Mouse (Mus musculus) forebrain, embryonic 16.5 days (tissue): ENCODE measurements around the gene 1700020D05Rik. TPM values are rescaled to one million over a fixed set of nuclear protein-coding genes. Genes with fewer than 3 reads are reported as not detected.

Source experiments
- ATAC-seq: fragments of 200-750 bp; cut with Nextera tagmentation; 2 replicates; pipeline ENCODE4 v1.8.0; 2017; ENCODE audit warnings: mild to moderate bottlenecking, moderate library complexity
- H3K27ac ChIP-seq: fragments of 300-500 bp; sonication (generic); 2 replicates; pipeline ENCODE4 v1.5.1; 2014; ENCODE audit warnings: low read length, control low read depth
- H3K27me3 ChIP-seq: fragments of 300-500 bp; sonication (generic); replicated peaks from 2 replicates; pipeline ENCODE4 v1.6.1; 2014; ENCODE audit warnings: low read length; ENCODE audit not compliant: control insufficient read depth, insufficient read depth
- H3K36me3 ChIP-seq: fragments of 300-500 bp; sonication (generic); 2 replicates; pipeline ENCODE4 v1.6.1; 2014; ENCODE audit not compliant: control insufficient read depth, insufficient read depth
- H3K4me1 ChIP-seq: fragments of 300-500 bp; sonication (generic); replicated peaks from 2 replicates; pipeline ENCODE4 v1.6.1; 2014; ENCODE audit warnings: low read length; ENCODE audit not compliant: control insufficient read depth, insufficient read depth
- H3K4me2 ChIP-seq: fragments of 300-500 bp; sonication (generic); 2 replicates; pipeline ENCODE4 v1.6.1; 2014; ENCODE audit warnings: mild to moderate bottlenecking, low read length, control low read depth
- H3K4me3 ChIP-seq: fragments of 300-500 bp; sonication (generic); replicated peaks from 2 replicates; pipeline ENCODE4 v1.5.1; 2014; ENCODE audit warnings: mild to moderate bottlenecking, low read length, control low read depth
- H3K9ac ChIP-seq: fragments of 300-500 bp; sonication (generic); replicated peaks from 2 replicates; pipeline ENCODE4 v1.6.1; 2014; ENCODE audit warnings: low read depth, low read length, control low read depth
- H3K9me3 ChIP-seq: fragments of 300-500 bp; sonication (generic); 2 replicates; pipeline ENCODE4 v1.6.1; 2016; ENCODE audit warnings: low read length; ENCODE audit not compliant: control insufficient read depth
- WGBS: fragments of 180-500 bp; shearing (Covaris S2); extraction: QIAGEN DNeasy Blood & Tissue Kit; methylation state at CpG from one replicate; pipeline ENCODE4 v1.1.7; 2014; 5-methylcytosine and 5-hydroxymethylcytosine counted together
- polyA plus RNA-seq: library from polyadenylated mRNA; unstranded; fragments of >200 nt; fragmentation: Nextera tagmentation; extraction: Ambion mirVana; gene quantifications from 2 replicates; pipeline ENCODE4 v1.2.1, GENCODE M21; 2015

Gene 1700020D05Rik
- polyA plus RNA-seq, 1 experiment from 2014 or later, result 0.70 TPM

DNA sequence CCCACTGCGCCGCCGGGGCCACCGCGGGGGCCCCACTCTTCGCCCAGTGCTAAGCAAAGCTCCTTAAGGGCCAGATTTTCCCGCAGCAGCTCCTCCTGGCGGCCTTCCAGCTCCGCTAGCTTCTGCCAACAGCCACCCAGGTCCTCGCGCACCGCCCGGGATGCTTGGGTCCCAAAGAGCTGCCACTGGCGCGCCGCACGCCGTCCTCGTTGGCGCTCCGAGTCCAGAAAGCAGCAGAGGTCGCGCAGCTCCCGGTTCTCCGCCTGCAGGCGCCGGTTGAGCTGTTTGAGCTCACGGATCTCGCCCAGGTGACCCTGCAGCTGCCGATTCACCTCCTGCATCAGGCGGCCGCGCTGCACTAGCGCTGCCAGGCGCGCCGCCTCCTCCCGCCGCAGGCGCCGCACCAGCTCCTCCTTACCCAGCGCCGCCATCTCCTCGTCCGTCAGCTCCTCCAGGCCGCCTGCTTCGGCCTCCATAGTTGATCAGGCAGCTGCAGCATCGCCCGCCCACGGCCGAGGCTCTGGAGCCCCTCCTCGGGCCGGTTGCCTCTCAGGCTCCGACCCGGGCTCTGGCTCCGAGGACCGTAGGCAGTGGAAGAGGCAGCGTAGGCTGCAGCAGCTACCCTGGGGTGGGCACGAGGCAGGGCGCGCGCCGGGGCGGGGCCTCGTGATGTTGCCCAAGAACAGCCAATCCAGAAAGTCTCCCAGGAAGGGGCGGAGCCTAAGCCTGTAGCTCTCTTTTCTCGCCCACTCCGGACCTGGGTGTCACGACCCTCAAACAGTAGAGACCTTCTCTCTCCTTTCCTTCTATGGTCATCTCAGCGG, 46.5 kb downstream of the 1700020D05Rik start:
- Histone ChIP-seq H3K9me3 (no peaks in the 10 kb centered on the region), H3K4me1 (peaks cover 49% of the 10 kb centered on the region), H3K4me2 (peak overlapping the region; percentile 76), H3K4me3 (peak overlapping the region; percentile 81), H3K9ac (peak overlapping the region; percentile 87), H3K27me3 (peaks cover 2% of the 10 kb centered on the region; the same call in 1 of the 2 replicates), H3K27ac (peak overlapping the region; percentile 95), H3K36me3 (0 out of 2 replicates have a peak, but pooled peaks cover 2% of the 10 kb centered on the region)
- under 1% methylated on average over 70 of the region's 70 CpGs for WGBS
- ATAC-seq, result peak; percentile 95

DNA sequence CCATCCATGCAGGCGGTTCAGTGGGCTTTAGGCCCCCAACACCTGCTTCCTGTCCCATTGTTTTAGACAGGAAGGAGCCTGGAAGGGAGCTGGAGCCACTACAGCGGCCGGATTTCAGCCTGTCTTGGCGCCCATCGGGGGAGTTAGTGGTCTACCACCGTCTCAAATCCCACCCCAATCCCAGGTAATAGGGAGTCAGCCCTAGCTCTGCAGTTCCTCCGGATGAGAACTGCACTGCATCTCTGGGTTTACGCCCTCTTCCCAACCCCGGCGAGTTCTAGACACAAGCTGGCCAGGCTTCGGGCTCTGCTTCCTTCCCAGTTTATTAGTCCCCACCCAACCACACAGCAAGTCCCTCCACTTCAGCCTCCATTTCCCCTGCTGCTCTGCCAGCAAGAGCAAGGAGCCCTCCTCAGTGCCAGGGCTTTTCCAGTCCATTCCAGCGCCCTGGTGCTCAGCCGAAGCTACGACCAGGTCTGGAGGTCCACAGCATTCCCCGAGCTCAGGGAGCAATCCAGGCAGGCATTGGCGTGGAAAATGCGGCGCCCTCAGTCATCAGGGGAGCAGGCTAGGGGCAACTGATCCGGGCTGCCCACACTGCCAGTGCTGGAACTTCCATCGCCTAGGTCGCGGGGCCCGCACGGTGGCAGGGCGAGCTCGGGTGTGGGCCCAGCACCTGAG, 47.2 kb downstream of the 1700020D05Rik start:
- 1% methylated on average over 26 of the region's 26 CpGs for WGBS
- H3K9ac ChIP-seq, result peak overlapping the region; percentile 87

DNA sequence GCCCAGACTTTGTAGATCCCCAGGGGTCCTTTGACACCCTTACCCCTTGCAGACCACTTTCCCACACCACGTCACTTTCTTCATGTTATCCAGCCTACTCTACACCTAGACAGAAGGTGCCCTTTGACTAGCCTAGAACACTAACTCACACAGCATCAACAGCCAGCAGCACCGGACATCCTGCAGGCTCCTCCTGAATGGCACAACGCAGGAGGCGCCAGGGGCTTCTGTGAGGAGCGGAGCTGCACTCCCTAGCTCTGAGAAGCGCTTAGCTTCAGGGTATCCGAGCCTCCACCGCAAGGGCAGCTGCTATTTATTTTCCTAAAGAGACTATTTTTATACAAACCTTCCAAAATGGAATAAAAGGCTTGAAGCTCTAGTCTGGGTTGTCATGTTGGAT, 48.0 kb downstream of the 1700020D05Rik start:
- no peak for ATAC-seq
- Histone ChIP-seq H3K9me3 (no peaks in the 10 kb centered on the region), H3K27me3 (peaks cover 2% of the 10 kb centered on the region; the same call in 1 of the 2 replicates), H3K27ac (no peak overlapping the region), H3K9ac (peak overlapping the region; percentile 23; the same call in 1 of the 2 replicates), H3K4me2 (peak overlapping the region; percentile 76), H3K4me1 (peaks cover 38% of the 10 kb centered on the region), H3K36me3 (0 out of 2 replicates have a peak, but pooled peaks cover 2% of the 10 kb centered on the region), H3K4me3 (peak overlapping the region; percentile 81)
- WGBS, result 66% methylated on average over 8 of the region's 8 CpGs

More for the DNA sequence above, 47.2 kb downstream of the 1700020D05Rik start:
- Histone ChIP-seq H3K36me3 (0 out of 2 replicates have a peak, but pooled peaks cover 2% of the 10 kb centered on the region), H3K27ac (peak overlapping the region; percentile 95), H3K27me3 (peaks cover 2% of the 10 kb centered on the region; the same call in 1 of the 2 replicates), H3K9me3 (no peaks in the 10 kb centered on the region), H3K4me1 (peaks cover 43% of the 10 kb centered on the region), H3K4me3 (peak overlapping the region; percentile 81), H3K4me2 (peak overlapping the region; percentile 76)
- ATAC-seq, result no peak; the same call in 1 of the 2 replicates

DNA sequence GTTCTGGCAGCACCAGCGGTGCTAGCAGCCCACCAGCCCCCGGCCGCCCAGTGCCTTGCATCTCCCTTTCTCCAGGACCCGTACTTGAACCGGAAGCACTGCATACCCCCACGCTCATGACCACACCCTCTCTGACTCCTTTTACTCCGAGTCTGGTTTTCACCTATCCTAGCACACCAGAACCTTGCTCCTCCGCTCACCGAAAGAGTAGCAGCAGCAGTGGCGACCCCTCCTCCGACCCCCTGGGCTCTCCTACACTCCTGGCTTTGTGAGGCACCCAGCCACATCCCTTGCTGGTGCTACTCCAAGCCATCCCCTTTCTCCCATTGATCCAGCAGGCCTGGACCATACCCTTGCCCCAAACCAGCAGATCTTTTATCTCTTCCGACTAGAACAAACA, 48.5 kb downstream of the 1700020D05Rik start:
- 85% methylated on average over 12 of the region's 12 CpGs for WGBS
- ATAC-seq, result no peak

More for the DNA sequence above, 48.5 kb downstream of the 1700020D05Rik start:
- Histone ChIP-seq H3K9me3 (no peaks in the 10 kb centered on the region), H3K4me1 (peaks cover 36% of the 10 kb centered on the region), H3K4me3 (no peak overlapping the region), H3K4me2 (peak overlapping the region; percentile 76), H3K27ac (no peak overlapping the region), H3K27me3 (peaks cover 5% of the 10 kb centered on the region), H3K36me3 (0 out of 2 replicates have a peak, but pooled peaks cover 2% of the 10 kb centered on the region), H3K9ac (peak overlapping the region; percentile 23; the same call in 1 of the 2 replicates)

Other genes starting within 250 kb of the 1700020D05Rik start
- gene Pacs1, start 230.7 kb downstream of the 1700020D05Rik start, polyA plus RNA-seq, result 38.0 and 39.1 TPM in 2 replicates
- gene Sf3b2, start 208.3 kb downstream of the 1700020D05Rik start, polyA plus RNA-seq, result 347 and 373 TPM in 2 replicates
- gene Gal3st3, start 205.5 kb downstream of the 1700020D05Rik start, polyA plus RNA-seq, result 36.3 and 40.5 TPM in 2 replicates
- gene Catsper1, start 168.0 kb downstream of the 1700020D05Rik start, polyA plus RNA-seq, result not detected in 2 replicates
- gene Cst6, start 154.2 kb downstream of the 1700020D05Rik start, polyA plus RNA-seq, result 3.0 and 4.7 TPM in 2 replicates
- gene Eif1ad, start 137.0 kb downstream of the 1700020D05Rik start, polyA plus RNA-seq, result 43.3 and 49.9 TPM in 2 replicates
- gene Banf1, start 136.6 kb downstream of the 1700020D05Rik start, polyA plus RNA-seq, result 378 and 389 TPM in 2 replicates
- 74.4 and 75.1 TPM in 2 replicates for gene Sart1, start 115.1 kb downstream of the 1700020D05Rik start, polyA plus RNA-seq
- gene Tsga10ip, start 101.3 kb downstream of the 1700020D05Rik start, polyA plus RNA-seq, result not detected in 2 replicates
- gene Drap1, start 78.8 kb downstream of the 1700020D05Rik start, polyA plus RNA-seq, result 283 and 294 TPM in 2 replicates
- gene AI837181, start 78.6 kb downstream of the 1700020D05Rik start, polyA plus RNA-seq, result 61.1 and 62.9 TPM in 2 replicates
- not detected in 2 replicates for gene Fosl1, start 56.2 kb downstream of the 1700020D05Rik start, polyA plus RNA-seq
- gene Ccdc85b, start 45.9 kb downstream of the 1700020D05Rik start, polyA plus RNA-seq, result 8.6 and 8.8 TPM in 2 replicates
- gene Fibp, start 43.2 kb downstream of the 1700020D05Rik start, polyA plus RNA-seq, result 165 and 185 TPM in 2 replicates
- 5.7 and 6.3 TPM in 2 replicates for gene Ctsw, start 35.3 kb downstream of the 1700020D05Rik start, polyA plus RNA-seq
- 30.2 and 39.1 TPM in 2 replicates for gene Efemp2, start 29.8 kb downstream of the 1700020D05Rik start, polyA plus RNA-seq
- 56.0 and 60.5 TPM in 2 replicates for gene Mus81, start 15.4 kb downstream of the 1700020D05Rik start, polyA plus RNA-seq
- gene Cfl1, start 13.3 kb downstream of the 1700020D05Rik start, polyA plus RNA-seq, result 3,630 and 3,701 TPM in 2 replicates
- 76.1 and 87.8 TPM in 2 replicates for gene Snx32, start 6.8 kb upstream of the 1700020D05Rik start, polyA plus RNA-seq
- gene Ovol1, start 56.9 kb upstream of the 1700020D05Rik start, polyA plus RNA-seq, result 0.08 and 0.09 TPM in 2 replicates
- 1.9 and 2.0 TPM in 2 replicates for gene Ap5b1, start 64.2 kb upstream of the 1700020D05Rik start, polyA plus RNA-seq
- 81.0 and 86.7 TPM in 2 replicates for gene Rnaseh2c, start 98.1 kb upstream of the 1700020D05Rik start, polyA plus RNA-seq
- gene Kat5, start 106.5 kb upstream of the 1700020D05Rik start, polyA plus RNA-seq, result 76.8 and 78.1 TPM in 2 replicates
- 37.0 and 41.6 TPM in 2 replicates for gene Rela, start 133.7 kb upstream of the 1700020D05Rik start, polyA plus RNA-seq
- gene Sipa1, start 159.9 kb upstream of the 1700020D05Rik start, polyA plus RNA-seq, result 14.3 and 15.1 TPM in 2 replicates
- gene Map3k11, start 185.0 kb upstream of the 1700020D05Rik start, polyA plus RNA-seq, result 10.0 and 10.7 TPM in 2 replicates
- 24.1 and 28.7 TPM in 2 replicates for gene Pcnx3, start 185.1 kb upstream of the 1700020D05Rik start, polyA plus RNA-seq
- gene Kcnk7, start 200.6 kb upstream of the 1700020D05Rik start, polyA plus RNA-seq, result 0.24 and 0.48 TPM in 2 replicates
- gene Ehbp1l1, start 222.5 kb upstream of the 1700020D05Rik start, polyA plus RNA-seq, result 12.0 and 20.0 TPM in 2 replicates
- 170 and 177 TPM in 2 replicates for gene Fam89b, start 225.9 kb upstream of the 1700020D05Rik start, polyA plus RNA-seq
- gene Ltbp3, start 237.1 kb upstream of the 1700020D05Rik start, polyA plus RNA-seq, result 11.4 and 11.6 TPM in 2 replicates